Mouse (Mus musculus): ENCODE data around the gene Rps16. TPM values are rescaled to one million over a fixed set of nuclear protein-coding genes. Genes with fewer than 3 reads are reported as not detected.

Rps16 gene
- polyA plus RNA-seq, 1 experiment from 2014 or later, result 1,547 TPM

GRCm38 (mm10) chr7:28398000-28398399 lies 47.5 kb downstream of the Rps16 start:
- ATAC-seq (replicated peaks; ENCODE audit: low FRiP score) (no peak), DNase-seq (ENCODE audit: low spot score) (no peak)
- H3K4me1 ChIP-seq (replicated peaks; ENCODE audit: control insufficient read depth, insufficient read depth, low read length), result peaks cover 6% of the 10 kb centered on the region
- H3K27me3 ChIP-seq (replicated peaks; ENCODE audit: control insufficient read depth, insufficient read depth, low read length), result no peaks in the 10 kb centered on the region
- H3K4me3 ChIP-seq (ENCODE audit: low read depth, low read length), result no peak overlapping the region
- H3K36me3 ChIP-seq (ENCODE audit: control insufficient read depth, insufficient read depth, low read length), result peaks cover 54% of the 10 kb centered on the region
- H3K9me3 ChIP-seq (ENCODE audit: control insufficient read depth, low read length), result no peaks in the 10 kb centered on the region
- no peak overlapping the region for H3K4me2 ChIP-seq
- no peak overlapping the region for H3K9ac ChIP-seq (ENCODE audit: low read depth, low read length)
- H3K27ac ChIP-seq (ENCODE audit: low read depth, low read length), result no peak overlapping the region
- 66% methylated on average over 3 of the region's 3 CpGs for WGBS

GRCm38 (mm10) chr7:28398696-28399340 lies 48.4 kb downstream of the Rps16 start:
- H3K36me3 ChIP-seq (ENCODE audit: control insufficient read depth, insufficient read depth, low read length), result peaks cover 62% of the 10 kb centered on the region
- peaks cover under 1% of the 10 kb centered on the region for H3K4me1 ChIP-seq (replicated peaks; ENCODE audit: control insufficient read depth, insufficient read depth, low read length)
- H3K27me3 ChIP-seq (replicated peaks; ENCODE audit: control insufficient read depth, insufficient read depth, low read length), result no peaks in the 10 kb centered on the region
- no peak for DNase-seq (ENCODE audit: low spot score)
- no peak overlapping the region for H3K27ac ChIP-seq (ENCODE audit: low read depth, low read length)
- H3K4me3 ChIP-seq (ENCODE audit: low read depth, low read length), result no peak overlapping the region
- H3K4me2 ChIP-seq, result no peak overlapping the region
- H3K9ac ChIP-seq (ENCODE audit: low read depth, low read length), result no peak overlapping the region
- ATAC-seq (replicated peaks; ENCODE audit: low FRiP score), result no peak
- no peaks in the 10 kb centered on the region for H3K9me3 ChIP-seq (ENCODE audit: control insufficient read depth, low read length)
- 88% methylated on average over 10 of the region's 10 CpGs for WGBS

GRCm38 (mm10) chr7:28401030-28401429 lies 50.6 kb downstream of the Rps16 start:
- H3K4me3 ChIP-seq (ENCODE audit: low read depth, low read length), result no peak overlapping the region
- peaks cover 63% of the 10 kb centered on the region for H3K36me3 ChIP-seq (ENCODE audit: control insufficient read depth, insufficient read depth, low read length)
- H3K27ac ChIP-seq (ENCODE audit: low read depth, low read length), result no peak overlapping the region
- DNase-seq (ENCODE audit: low spot score), result no peak
- H3K4me2 ChIP-seq, result no peak overlapping the region
- H3K9ac ChIP-seq (ENCODE audit: low read depth, low read length), result no peak overlapping the region
- no peaks in the 10 kb centered on the region for H3K9me3 ChIP-seq (ENCODE audit: control insufficient read depth, low read length)
- no peaks in the 10 kb centered on the region for H3K4me1 ChIP-seq (replicated peaks; ENCODE audit: control insufficient read depth, insufficient read depth, low read length)
- 95% methylated on average over 1 of the region's 1 CpGs for WGBS
- ATAC-seq (replicated peaks; ENCODE audit: low FRiP score), result no peak
- H3K27me3 ChIP-seq (replicated peaks; ENCODE audit: control insufficient read depth, insufficient read depth, low read length), result no peaks in the 10 kb centered on the region

GRCm38 (mm10) chr7:28401942-28402341 lies 51.5 kb downstream of the Rps16 start:
- WGBS, result 72% methylated on average over 3 of the region's 3 CpGs
- Histone ChIP-seq H3K4me2 (no peak overlapping the region), H3K36me3 (ENCODE audit: control insufficient read depth, insufficient read depth, low read length) (peaks cover 63% of the 10 kb centered on the region), H3K4me1 (replicated peaks; ENCODE audit: control insufficient read depth, insufficient read depth, low read length) (no peaks in the 10 kb centered on the region), H3K27me3 (replicated peaks; ENCODE audit: control insufficient read depth, insufficient read depth, low read length) (no peaks in the 10 kb centered on the region), H3K9ac (ENCODE audit: low read depth, low read length) (no peak overlapping the region), H3K27ac (ENCODE audit: low read depth, low read length) (no peak overlapping the region), H3K4me3 (ENCODE audit: low read depth, low read length) (no peak overlapping the region), H3K9me3 (ENCODE audit: control insufficient read depth, low read length) (no peaks in the 10 kb centered on the region)
- no peak for DNase-seq (ENCODE audit: low spot score)
- no peak for ATAC-seq (replicated peaks; ENCODE audit: low FRiP score)

Other genes with a start within 250 kb of the Rps16 start
- gene 9530053A07Rik, start 221.2 kb upstream of the Rps16 start, polyA plus RNA-seq (2014; fragmentation: Nextera tagmentation; extraction: Ambion mirVana), result not detected in 2 replicates
- 39.9 and 51.2 TPM in 2 replicates for gene Fbl, start 180.9 kb upstream of the Rps16 start, polyA plus RNA-seq (2014; fragmentation: Nextera tagmentation; extraction: Ambion mirVana)
- 5.2 and 6.0 TPM in 2 replicates for gene Dyrk1b, start 171.2 kb upstream of the Rps16 start, polyA plus RNA-seq (2014; fragmentation: Nextera tagmentation; extraction: Ambion mirVana)
- gene Eid2, start 82.8 kb upstream of the Rps16 start, polyA plus RNA-seq (2014; fragmentation: Nextera tagmentation; extraction: Ambion mirVana), result 3.8 and 4.6 TPM in 2 replicates
- 5.9 and 6.5 TPM in 2 replicates for gene Eid2b, start 72.9 kb upstream of the Rps16 start, polyA plus RNA-seq (2014; fragmentation: Nextera tagmentation; extraction: Ambion mirVana)
- gene Selenov, start 59.5 kb upstream of the Rps16 start, polyA plus RNA-seq (2014; fragmentation: Nextera tagmentation; extraction: Ambion mirVana), result not detected in 2 replicates
- 0.31 and 0.62 TPM in 2 replicates for gene Dll3, start 48.4 kb upstream of the Rps16 start, polyA plus RNA-seq (2014; fragmentation: Nextera tagmentation; extraction: Ambion mirVana)
- 217 and 224 TPM in 2 replicates for gene Timm50, start 38.6 kb upstream of the Rps16 start, polyA plus RNA-seq (2014; fragmentation: Nextera tagmentation; extraction: Ambion mirVana)
- gene Supt5, start 11.9 kb upstream of the Rps16 start, polyA plus RNA-seq (2014; fragmentation: Nextera tagmentation; extraction: Ambion mirVana), result 77.9 and 78.9 TPM in 2 replicates
- gene Plekhg2, start 21.9 kb downstream of the Rps16 start, polyA plus RNA-seq (2014; fragmentation: Nextera tagmentation; extraction: Ambion mirVana), result 29.2 and 34.4 TPM in 2 replicates
- gene Zfp36, start 29.6 kb downstream of the Rps16 start, polyA plus RNA-seq (2014; fragmentation: Nextera tagmentation; extraction: Ambion mirVana), result 9.9 and 10.2 TPM in 2 replicates
- gene Med29, start 42.1 kb downstream of the Rps16 start, polyA plus RNA-seq (2014; fragmentation: Nextera tagmentation; extraction: Ambion mirVana), result 44.7 and 45.7 TPM in 2 replicates
- gene Paf1, start 42.3 kb downstream of the Rps16 start, polyA plus RNA-seq (2014; fragmentation: Nextera tagmentation; extraction: Ambion mirVana), result 56.1 and 58.6 TPM in 2 replicates
- gene Gmfg, start 86.8 kb downstream of the Rps16 start, polyA plus RNA-seq (2014; fragmentation: Nextera tagmentation; extraction: Ambion mirVana), result 49.4 and 49.7 TPM in 2 replicates
- 1.7 TPM in 2 replicates for gene Lrfn1, start 101.3 kb downstream of the Rps16 start, polyA plus RNA-seq (2014; fragmentation: Nextera tagmentation; extraction: Ambion mirVana)
- gene Ifnl2, start 159.8 kb downstream of the Rps16 start, polyA plus RNA-seq (2014; fragmentation: Nextera tagmentation; extraction: Ambion mirVana), result not detected in 2 replicates
- gene Ifnl3, start 172.2 kb downstream of the Rps16 start, polyA plus RNA-seq (2014; fragmentation: Nextera tagmentation; extraction: Ambion mirVana), result not detected in 2 replicates
- gene Sycn, start 190.2 kb downstream of the Rps16 start, polyA plus RNA-seq (2014; fragmentation: Nextera tagmentation; extraction: Ambion mirVana), result not detected in 2 replicates
- gene Nccrp1, start 196.6 kb downstream of the Rps16 start, polyA plus RNA-seq (2014; fragmentation: Nextera tagmentation; extraction: Ambion mirVana), result not detected in 2 replicates
- gene Samd4b, start 247.5 kb downstream of the Rps16 start, polyA plus RNA-seq (2014; fragmentation: Nextera tagmentation; extraction: Ambion mirVana), result 17.4 and 18.6 TPM in 2 replicates
- 34.0 and 35.3 TPM in 2 replicates for gene Pak4, start 247.5 kb downstream of the Rps16 start, polyA plus RNA-seq (2014; fragmentation: Nextera tagmentation; extraction: Ambion mirVana)